Mouse (Mus musculus): Measurements from ENCODE around the gene Ccdc136.
A peak's percentile ranks its signal among the peaks of the same experiment; 100 is the strongest.

Ccdc136 gene

DNA sequence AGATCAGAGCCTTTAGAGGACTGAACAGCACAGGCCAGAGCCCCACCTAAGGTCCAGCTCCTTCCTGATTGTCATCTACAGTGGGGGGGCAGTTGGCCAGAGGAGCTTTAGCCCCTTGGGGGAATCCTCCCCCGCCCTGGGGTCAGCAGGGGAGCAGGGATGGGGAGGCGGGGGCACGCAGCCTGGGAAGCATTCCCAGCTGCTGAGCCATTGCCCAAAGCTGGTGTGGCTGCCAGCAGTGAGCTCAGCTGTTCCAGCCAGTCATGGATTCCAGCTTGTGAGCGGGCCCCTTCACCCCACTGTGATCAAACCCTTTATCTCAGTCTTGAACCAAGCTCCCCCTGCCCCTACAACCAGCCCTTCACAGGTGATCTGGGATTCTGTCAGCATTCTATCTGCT, 43.1 kb downstream of the Ccdc136 start:
- DNase-seq (ENCODE audit: low spot score) = no peak

DNA sequence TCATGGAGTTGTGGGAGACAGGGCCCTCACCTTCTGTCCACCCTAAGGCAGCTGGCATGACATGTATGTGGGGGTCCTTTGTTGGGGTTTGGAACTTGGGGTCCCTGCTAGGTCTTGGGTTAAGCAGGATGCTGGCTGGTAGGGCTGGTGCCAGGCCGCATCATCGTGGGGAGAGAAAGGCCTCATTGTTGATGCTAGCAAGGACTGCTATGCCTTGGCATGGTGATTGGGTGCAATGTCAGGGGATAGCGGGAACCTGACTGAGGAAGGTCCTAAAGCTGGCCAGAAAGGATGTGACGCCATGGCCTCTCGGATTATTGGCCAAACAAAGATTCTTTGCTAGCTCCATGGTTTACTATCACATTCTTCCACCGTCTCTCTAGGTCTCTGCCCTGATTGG, 43.7 kb downstream of the Ccdc136 start:
- no peak for DNase-seq (ENCODE audit: low spot score)

DNA sequence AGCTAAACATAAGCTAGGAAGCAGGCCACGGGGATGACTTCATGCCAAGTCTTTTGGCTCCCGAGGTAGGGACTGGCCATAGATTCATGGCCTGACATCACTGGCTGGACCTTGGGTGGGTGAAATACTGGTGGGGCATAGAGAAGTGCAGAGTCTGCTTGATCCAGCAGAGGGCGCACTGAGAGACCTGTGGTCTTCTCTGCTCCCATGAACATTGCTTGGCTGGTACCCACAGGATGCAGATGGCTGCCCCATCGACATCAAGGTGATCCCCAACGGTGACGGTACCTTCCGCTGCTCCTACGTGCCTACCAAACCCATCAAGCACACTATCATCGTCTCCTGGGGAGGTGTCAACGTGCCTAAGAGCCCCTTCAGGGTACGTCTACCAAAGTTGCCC, 48.7 kb downstream of the Ccdc136 start:
- DNase-seq (ENCODE audit: low spot score) = peak; percentile 21

DNA sequence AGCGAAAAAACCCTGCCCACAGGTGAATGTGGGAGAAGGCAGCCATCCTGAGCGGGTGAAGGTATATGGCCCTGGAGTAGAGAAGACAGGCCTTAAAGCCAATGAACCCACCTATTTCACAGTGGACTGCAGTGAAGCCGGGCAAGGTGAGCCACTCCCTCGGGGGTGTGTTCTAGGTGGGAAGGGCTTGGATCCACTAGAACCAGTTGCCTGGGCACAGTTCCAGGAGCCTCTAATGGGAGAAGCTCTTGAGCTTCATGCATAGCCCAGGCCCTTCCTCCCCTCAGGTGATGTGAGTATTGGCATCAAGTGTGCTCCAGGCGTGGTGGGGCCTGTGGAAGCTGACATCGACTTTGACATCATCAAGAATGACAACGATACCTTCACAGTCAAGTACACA, 49.2 kb downstream of the Ccdc136 start:
- no peak for DNase-seq (ENCODE audit: low spot score)

DNA sequence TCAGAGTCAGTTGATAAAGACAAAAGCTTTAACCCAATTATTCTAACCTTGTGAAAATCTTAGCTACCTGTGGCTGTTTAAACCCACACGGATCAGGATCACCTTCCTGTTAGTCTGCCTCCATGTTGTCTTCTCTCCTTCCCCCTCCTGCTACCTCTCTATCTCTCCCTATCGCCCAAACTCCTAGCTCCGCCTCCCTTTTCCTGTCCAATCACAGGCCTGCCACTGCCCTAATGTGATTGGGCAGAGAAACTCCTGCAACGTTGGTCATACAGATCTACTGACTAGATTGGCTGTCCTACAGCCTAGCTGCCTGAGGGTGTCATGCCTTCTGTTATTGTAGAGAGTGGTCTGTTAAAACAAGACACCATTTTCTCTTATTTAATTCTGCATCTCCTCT, 53.7 kb downstream of the Ccdc136 start:
- DNase-seq (ENCODE audit: low spot score) = no peak

DNA sequence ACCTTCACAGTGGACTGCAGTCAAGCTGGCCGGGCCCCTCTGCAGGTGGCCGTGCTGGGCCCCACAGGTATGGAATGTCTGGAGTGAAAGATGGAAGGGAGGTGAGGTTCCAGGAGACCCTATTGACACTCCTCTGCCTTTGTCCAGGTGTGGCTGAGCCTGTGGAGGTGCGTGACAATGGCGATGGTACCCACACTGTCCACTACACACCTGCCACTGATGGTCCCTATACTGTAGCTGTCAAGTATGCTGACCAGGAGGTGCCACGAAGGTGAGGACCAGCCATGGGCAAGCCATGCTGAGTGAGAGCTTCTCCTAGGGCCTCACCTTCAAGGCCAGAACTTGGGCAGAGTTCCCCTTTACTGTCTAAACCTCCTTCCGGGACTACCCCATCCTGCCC, 54.6 kb downstream of the Ccdc136 start:
- DNase-seq (ENCODE audit: low spot score) = no peak

DNA sequence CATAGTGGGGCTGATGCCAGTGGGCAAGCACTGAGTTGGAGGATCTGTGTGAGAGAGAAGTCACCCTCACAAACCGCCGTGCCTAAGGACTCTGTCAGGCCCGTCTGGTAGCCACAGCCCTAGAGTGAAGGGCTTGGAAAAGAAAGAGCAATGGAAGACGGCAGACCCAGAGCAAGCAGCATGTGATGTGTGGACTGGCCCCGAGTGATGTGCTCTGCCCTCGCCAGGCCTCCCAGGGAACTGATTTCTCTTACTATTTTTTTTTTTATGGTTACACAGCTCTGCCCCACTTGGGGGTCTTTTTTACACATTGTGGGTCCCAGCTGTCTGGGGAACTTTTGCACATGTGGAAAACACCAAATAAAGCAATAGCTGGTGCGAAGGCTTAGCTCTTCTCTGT, 65.4 kb downstream of the Ccdc136 start:
- no peak for DNase-seq (ENCODE audit: low spot score)

DNA sequence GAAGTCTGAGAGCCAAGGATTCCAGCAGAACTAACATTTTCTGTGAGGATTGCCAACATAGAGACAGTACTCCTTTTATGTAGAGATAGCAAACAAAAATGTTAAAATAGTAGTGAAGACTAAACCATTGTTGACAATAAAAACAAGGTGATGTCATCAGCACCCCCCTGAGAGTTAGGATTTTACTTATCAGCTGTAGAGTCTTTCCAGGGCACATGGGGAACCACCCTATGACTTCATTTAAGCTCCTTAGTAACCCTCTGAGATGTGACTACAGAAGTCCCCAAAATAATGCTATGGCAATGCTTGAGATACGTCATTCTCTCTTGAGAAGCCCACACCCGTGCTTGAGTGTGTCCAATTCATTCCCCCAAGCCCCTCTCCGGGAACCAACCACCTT, 67.3 kb downstream of the Ccdc136 start:
- no peak for DNase-seq (ENCODE audit: low spot score)

DNA sequence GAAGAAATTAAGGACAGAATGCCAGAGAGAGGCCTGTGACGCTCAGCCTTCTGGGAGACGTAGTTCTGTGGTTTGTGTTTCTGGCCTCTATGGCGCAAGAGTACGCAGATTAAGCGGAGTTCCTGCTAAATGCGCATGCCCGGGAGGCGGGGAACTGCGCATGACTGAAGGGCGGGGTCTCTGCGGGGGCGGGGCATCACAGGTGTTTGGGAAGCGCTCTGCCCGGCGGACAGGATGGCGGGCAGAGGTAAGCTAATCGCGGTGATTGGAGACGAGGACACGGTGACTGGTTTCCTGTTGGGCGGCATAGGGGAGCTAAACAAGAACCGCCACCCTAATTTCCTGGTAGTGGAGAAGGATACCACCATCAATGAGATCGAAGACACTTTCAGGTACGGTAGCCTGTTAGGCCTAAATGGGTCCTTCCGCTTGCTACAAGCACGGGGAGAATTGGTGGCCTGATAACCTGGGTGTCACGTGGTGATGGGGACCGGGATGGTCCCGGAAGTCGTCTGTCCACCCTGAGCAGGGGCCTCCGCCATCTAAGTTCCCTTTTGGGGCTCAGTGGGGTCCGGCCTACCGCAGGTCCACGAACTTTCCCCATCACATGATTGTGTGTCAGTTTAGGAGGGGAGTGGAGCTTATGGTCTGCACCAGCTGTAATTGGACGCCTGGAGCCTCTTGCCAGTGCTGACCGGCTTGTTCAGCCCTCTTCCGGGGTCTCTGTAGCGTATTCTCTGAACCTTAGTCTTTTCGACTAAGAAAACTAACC, 71.7 kb downstream of the Ccdc136 start, which contains the start of gene Atp6v1f:
TSS of gene Atp6v1f (plus strand) at position 136 of the 772 bp plus-strand sequence.
- DNase-seq (ENCODE audit: low spot score) = peak; percentile 95

DNA sequence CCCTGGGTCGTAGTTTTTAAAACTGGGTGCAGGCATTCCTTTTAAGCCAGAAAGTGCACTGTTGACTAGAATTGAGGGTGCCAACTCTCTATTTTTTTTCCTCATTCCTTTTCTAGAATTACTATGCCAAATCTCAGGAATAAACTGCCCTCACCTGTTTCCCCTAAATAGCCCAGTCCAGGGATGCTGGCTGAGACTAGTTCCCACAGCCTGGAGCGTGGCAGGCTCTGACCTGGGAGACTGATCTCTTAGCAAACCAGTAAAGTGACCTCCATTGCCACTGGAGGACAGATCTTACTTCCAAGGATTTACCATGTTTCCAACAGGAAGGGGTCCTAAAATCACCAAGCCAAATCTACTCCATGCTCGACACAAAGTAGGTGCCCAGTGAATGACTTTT, 72.7 kb downstream of the Ccdc136 start:
- DNase-seq (ENCODE audit: low spot score) = no peak

DNA sequence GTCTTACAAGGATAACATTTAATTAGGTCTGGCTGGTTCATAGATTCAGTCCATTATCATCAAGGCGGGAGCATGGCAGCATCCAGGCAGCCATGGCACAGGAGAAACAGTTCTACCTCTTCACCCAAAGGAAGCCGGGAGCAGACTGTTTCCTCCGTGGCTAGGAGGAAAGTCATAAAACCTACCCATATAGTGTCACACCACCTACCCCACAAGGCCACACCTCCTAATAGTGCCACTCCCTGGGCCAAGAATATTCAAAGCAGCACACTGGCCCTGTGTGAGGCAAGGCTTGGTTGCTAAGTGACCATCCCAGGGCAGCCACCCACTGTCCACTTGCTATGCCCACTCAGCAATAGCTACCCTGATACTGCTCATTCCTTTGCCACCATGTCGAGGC, 75.0 kb downstream of the Ccdc136 start, which contains the start of gene Atp6v1fnb:
TSS of gene Atp6v1fnb (plus strand) at position 301 of the 400 bp plus-strand sequence.
- DNase-seq (ENCODE audit: low spot score) = no peak

DNA sequence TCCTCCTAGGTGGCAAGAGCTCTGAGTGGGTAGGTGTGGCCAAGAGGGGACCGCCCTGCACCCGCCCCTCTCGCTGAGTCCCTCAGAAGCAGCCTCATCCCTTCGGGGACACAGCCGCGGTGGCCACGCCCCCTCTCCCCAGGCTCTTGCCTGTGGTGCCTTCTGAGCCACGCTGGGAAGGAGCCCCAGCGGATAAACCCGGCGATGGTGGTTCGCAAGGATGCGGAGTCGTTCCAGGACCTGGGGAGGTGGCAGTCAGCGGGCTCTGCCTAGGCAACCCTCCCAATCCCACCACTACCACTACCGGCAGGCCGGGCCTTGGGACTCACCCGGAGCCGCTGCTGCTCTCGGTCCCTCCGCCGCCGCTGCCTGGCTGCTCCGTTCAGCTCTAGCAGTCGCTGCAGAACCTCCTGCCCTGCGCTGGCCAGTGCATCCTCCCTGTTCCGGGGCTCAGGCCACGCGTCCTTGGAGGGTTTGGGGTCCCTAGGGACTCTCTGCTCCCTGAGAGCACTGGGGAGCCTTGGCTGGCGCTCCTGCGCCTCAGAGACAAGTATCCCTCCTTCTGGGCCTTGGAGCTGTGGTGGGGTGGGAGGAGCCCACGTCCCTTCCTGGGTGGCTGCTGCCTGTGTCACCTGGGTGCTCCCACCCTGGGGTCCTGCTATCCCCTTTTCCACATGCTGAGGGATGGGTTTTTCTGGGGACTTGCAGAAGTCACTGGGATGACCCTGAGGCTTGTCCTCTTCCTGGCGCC, 78.0 kb downstream of the Ccdc136 start:
- DNase-seq (ENCODE audit: low spot score) = peak; percentile 83

DNA sequence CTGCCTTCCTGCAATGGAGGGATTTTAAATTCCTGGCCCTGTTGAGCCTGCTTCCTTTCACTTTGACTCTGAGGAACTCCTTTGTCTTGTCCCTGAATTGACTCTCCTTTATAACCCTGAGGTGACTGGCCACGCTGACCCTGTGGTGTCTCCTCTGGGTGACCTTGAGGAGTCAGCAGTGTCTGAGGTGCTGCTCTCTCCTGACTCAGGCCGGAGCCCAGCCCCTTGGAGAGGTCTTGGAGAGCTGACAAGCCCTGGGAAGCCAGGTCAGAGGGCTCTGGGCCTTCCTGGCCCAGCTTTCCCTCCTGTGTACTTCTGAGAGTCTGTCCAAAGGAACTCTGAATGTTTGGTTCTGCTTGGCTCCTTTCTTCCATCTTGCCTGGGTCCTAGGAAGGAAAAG, 78.6 kb downstream of the Ccdc136 start:
- no peak for DNase-seq (ENCODE audit: low spot score)

Data from c-Kit-positive CD71-positive TER-119-positive erythroid progenitor cells, embryonic 14.5 days (primary cell).